Mouse (Mus musculus) small intestine, adult 2 months (tissue): ENCODE data around the gene Fam219b. TPM values are rescaled to one million over a fixed set of nuclear protein-coding genes. Genes with fewer than 3 reads are reported as not detected.

Experiments used
- H3K27ac ChIP-seq: fragments of 200-500 bp; 2 replicates; pipeline ENCODE4 v1.5.1; 2012; ENCODE audit warnings: low read depth, low read length, control low read depth, inconsistent platforms; ENCODE audit not compliant: insufficient read depth
- H3K27me3 ChIP-seq: fragments of 200-500 bp; 2 replicates; pipeline ENCODE4 v1.6.1; 2012; ENCODE audit warnings: mild to moderate bottlenecking, moderate library complexity, low read length, inconsistent platforms; ENCODE audit not compliant: control insufficient read depth, insufficient read depth
- H3K36me3 ChIP-seq: fragments of 200-500 bp; 2 replicates; pipeline ENCODE4 v1.6.1; 2012; ENCODE audit warnings: mild to moderate bottlenecking, low read length, control low read depth, inconsistent platforms; ENCODE audit not compliant: control insufficient read depth, insufficient read depth
- H3K4me1 ChIP-seq: fragments of 200-500 bp; 2 replicates; pipeline ENCODE4 v1.6.1; 2012; ENCODE audit warnings: low read length, inconsistent platforms, mixed read lengths; ENCODE audit not compliant: control insufficient read depth, insufficient read depth, insufficient read length
- H3K4me3 ChIP-seq: fragments of 200-500 bp; 2 replicates; pipeline ENCODE4 v1.5.1; 2012; ENCODE audit warnings: low read depth, mild to moderate bottlenecking, control low read depth, inconsistent platforms, low read length, moderate library complexity
- CTCF ChIP-seq: fragments of 200-500 bp; IDR thresholded peaks from 2 replicates; pipeline ENCODE4 v1.5.1; 2012; ENCODE audit warnings: low read depth, mild to moderate bottlenecking, control low read depth, inconsistent platforms, low read length, moderate library complexity, mixed read lengths; ENCODE audit not compliant: insufficient replicate concordance, insufficient read length; ENCODE audit errors: extremely low read depth
- POLR2A ChIP-seq: fragments of 200-500 bp; IDR thresholded peaks from 2 replicates; pipeline ENCODE4 v1.6.1; 2012; ENCODE audit warnings: low read depth, mild to moderate bottlenecking, control low read depth, inconsistent platforms, low read length, moderate library complexity
- WGBS: fragments of 180-500 bp; shearing (Covaris S2); methylation state at CpG from one replicate; pipeline ENCODE4 v1.1.7; 2018; 5-methylcytosine and 5-hydroxymethylcytosine counted together
- polyA plus RNA-seq: library from polyadenylated mRNA; depleted of rRNA; stranded (reverse); fragments of >200 nt; gene quantifications from 2 replicates; pipeline ENCODE4 v1.2.3, GENCODE M21; 2012

The Fam219b gene
- polyA plus RNA-seq, 1 experiment, result 8.2 TPM

DNA sequence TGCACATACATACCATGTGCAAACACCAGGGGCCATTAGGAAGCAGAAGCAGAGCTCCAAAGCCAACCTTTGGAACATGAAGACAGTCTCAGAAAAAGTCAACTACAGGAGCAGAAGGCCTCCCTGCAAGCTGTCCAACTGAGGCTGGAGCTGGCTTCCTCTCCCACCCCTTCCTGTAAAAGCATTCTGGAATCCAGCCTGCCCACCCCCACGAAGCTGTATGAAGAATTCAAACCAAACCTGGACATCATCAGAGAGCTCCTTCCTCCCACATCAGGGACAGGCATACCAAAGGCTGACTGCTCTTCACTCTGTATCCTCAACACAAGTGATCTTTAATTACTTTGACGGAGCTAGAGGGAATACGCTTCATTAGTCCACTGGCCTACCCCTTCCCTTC lies 6.6 kb downstream of the Fam219b start:
- no peak overlapping the region for H3K4me3 ChIP-seq
- H3K27me3 ChIP-seq, result no peaks in the 10 kb centered on the region
- TF ChIP-seq CTCF (no peak), POLR2A (no peak)
- H3K36me3 ChIP-seq, result peaks cover 68% of the 10 kb centered on the region
- H3K27ac ChIP-seq, result no peak overlapping the region
- 72% methylated on average over 3 of the region's 3 CpGs for whole genome bisulfite sequencing
- peaks cover 18% of the 10 kb centered on the region for H3K4me1 ChIP-seq

DNA sequence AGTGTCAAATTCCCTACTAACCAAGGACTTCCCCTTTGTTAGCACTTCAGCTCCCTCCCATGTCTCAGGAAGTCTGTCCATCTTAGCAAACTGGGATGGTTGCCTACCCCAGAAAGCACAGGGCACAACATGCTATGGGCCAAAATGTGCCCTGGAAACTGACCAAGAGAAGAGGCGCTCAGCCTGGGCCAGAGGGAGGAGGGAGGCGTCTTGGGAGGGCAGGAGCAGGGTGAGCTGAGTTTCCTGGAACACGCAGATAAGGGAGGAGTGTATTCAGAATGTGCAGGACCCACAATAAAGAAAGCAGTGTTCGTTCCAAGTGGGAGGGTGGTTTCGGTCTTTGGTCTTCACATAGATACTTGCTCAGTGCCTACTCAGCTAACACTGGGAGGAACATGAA lies 10.0 kb downstream of the Fam219b start:
- Histone ChIP-seq H3K4me1 (peaks cover 28% of the 10 kb centered on the region), H3K27ac (peak overlapping the region; percentile 89), H3K27me3 (no peaks in the 10 kb centered on the region), H3K4me3 (no peak overlapping the region), H3K36me3 (peaks cover 62% of the 10 kb centered on the region)
- TF ChIP-seq CTCF (no peak), POLR2A (no peak)
- WGBS, result 23% methylated on average over 5 of the region's 5 CpGs

DNA sequence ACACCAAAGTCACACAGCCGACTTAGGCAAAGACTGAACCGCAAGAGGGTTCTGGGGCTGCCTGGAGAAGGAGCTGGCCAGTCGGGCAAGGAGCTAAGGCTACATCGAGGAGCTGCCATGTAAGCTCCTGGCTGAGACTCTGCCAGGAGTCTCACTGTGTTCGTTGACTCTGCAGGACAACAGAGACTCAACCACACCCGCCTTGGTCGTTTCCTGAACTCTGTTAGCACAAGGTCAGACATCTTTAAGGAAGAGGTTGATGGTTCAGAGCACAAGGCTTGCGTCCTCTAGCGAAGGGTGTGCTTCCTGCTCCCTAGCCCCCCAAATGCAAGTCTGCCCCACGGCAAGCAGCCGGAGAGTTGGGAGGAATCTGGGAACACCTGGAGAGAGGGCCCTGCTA lies 10.5 kb downstream of the Fam219b start:
- H3K4me3 ChIP-seq, result peak overlapping the region; percentile 14
- H3K36me3 ChIP-seq, result peaks cover 56% of the 10 kb centered on the region
- no peaks in the 10 kb centered on the region for H3K27me3 ChIP-seq
- TF ChIP-seq CTCF (no peak), POLR2A (no peak)
- peaks cover 28% of the 10 kb centered on the region for H3K4me1 ChIP-seq
- WGBS, result 57% methylated on average over 11 of the region's 11 CpGs
- peak overlapping the region; percentile 89 for H3K27ac ChIP-seq

DNA sequence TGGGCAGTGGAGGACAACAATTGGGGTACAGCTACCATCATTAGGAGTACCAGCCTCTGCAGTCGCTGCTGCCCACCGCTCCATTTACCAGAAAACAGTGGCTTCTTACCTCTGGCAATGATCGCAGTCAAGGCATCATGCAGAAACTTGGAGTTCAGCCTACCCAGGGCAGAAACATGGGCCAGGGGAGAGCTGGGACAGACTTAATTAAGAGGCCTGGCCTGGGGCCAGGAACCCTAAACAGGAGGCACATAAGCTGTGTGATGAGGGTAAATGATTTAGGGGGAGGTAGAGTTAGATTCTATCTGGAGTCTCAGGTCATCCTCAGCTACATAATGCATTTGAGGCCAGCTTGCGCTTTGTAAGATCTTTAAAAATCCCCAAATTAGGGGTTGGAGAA lies 11.9 kb downstream of the Fam219b start:
- 93% methylated on average over 4 of the region's 4 CpGs for WGBS
- peaks cover 36% of the 10 kb centered on the region for H3K4me1 ChIP-seq

DNA sequence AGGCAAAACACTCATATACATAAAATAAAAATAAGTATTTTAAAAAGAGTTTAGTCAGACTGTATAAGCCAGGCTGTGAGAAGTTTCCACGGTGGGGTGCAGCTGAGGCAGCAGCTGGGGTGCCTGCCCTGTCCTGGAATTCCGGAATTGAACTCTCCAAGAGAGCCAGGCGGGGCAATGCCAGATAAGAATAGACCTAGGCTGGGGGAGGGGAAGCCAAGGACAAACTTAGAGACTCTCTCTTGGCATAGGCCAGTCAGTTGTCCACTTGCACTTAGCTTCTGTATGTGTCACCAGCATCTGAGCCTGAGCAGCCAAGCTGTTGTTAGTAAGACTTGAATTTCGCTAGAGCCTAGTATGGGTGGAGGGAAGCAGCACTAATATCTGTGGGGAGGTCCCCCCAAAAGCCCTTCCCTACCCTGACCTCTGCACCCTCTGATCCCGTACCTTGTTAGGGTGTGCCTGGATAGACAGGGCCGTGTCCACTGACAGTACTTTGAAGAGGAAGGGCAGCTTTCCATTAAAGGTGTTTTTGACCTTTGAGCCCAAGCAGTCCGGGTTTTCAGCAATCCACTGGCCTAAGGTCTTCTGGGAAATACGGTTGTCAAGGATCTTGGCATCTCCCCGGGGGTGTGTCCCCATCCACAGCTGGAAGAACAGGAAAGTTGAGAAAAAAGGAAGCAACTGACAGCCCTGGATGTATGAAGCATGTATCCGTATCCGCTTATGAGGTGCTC lies 13.0 kb downstream of the Fam219b start:
- Histone ChIP-seq H3K27me3 (no peaks in the 10 kb centered on the region), H3K4me1 (peaks cover 36% of the 10 kb centered on the region), H3K27ac (peak overlapping the region; percentile 99), H3K4me3 (peak overlapping the region; percentile 10; the same call in 1 of the 2 replicates), H3K36me3 (peaks cover 34% of the 10 kb centered on the region)
- WGBS, result 29% methylated on average over 11 of the region's 11 CpGs
- TF ChIP-seq POLR2A (no peak; the same call in 1 of the 2 replicates), CTCF (no peak)

More for the DNA sequence above, 11.9 kb downstream of the Fam219b start:
- Histone ChIP-seq H3K36me3 (peaks cover 44% of the 10 kb centered on the region), H3K4me3 (no peak overlapping the region), H3K27ac (peak overlapping the region; percentile 99; the same call in 1 of the 2 replicates), H3K27me3 (no peaks in the 10 kb centered on the region)
- TF ChIP-seq CTCF (no peak), POLR2A (no peak)

DNA sequence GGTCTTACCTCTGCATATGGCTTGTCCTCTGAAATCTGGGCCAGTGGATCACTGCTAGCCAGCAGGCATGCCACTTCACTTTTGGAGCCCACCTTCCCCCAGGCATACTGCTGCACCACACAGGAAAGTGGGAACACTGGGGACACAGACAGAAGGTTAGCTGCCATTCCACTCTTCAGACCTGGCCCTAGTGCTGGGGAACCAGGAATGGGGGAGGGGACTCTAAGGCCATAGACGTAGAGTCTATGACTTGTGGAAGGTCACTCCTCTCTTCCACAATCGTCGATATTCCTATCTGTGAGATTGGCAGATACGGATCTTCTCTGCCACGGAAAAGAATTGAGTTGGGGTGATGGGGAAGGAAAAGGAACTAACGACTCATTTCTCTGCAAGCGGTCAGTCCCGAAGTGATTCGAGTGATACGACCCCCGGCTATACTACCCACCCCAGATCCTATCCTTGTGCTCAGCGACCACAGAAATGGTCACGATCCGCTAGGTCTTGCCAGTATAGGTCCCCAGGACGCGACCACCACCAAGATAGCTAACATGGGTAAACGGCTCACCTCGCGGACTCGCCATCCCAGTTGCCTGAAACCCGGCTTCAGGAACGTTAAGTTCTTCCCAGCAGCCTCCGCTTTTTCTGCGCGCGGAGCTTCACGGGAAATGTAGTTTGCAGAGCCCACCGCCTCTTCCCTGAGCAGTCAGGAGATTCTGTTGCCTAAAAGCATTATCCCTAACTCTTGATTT lies 15.0 kb downstream of the Fam219b start, which contains the start of gene Mpi:
Gene Mpi (minus strand): TSS at position 625 of the 749 bp plus-strand sequence.
- Histone ChIP-seq H3K4me3 (peak within 1 kb of the TSS; percentile 94), H3K36me3 (peaks cover 22% of the 10 kb centered on the region), H3K4me1 (peaks cover 33% of the 10 kb centered on the region), H3K27me3 (no peaks in the 10 kb centered on the region), H3K27ac (peak within 1 kb of the TSS; percentile 90)
- no peak for TF ChIP-seq CTCF
- peak; percentile 73; the same call in 1 of the 2 replicates for TF ChIP-seq POLR2A
- 7% methylated on average over 28 of the region's 28 CpGs for WGBS

DNA sequence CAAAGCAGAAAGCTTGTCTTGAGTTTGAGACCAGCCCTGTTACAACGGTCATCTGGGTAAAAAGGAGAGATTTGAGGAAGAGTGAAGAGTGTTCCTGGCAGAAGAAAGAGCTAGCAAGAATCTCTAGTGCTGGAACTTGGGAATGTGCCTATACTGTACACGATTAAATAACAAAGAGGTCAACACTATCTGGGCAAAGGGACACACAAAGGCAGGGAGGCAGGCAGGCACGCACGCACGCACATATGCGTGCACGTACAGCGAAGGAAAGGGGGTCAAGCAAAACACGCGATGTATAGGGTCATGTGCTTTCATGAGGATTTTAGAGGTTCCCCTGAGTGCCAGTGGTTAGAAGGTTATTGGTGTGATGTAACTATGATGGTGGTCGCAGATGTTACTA lies 15.8 kb downstream of the Fam219b start:
- Histone ChIP-seq H3K4me3 (no peak overlapping the region), H3K36me3 (peaks cover 17% of the 10 kb centered on the region), H3K4me1 (peaks cover 27% of the 10 kb centered on the region), H3K27me3 (no peaks in the 10 kb centered on the region), H3K27ac (peak overlapping the region; percentile 50)
- TF ChIP-seq POLR2A (no peak), CTCF (no peak)
- WGBS, result 47% methylated on average over 11 of the region's 11 CpGs
